In the genomic region with DNA sequence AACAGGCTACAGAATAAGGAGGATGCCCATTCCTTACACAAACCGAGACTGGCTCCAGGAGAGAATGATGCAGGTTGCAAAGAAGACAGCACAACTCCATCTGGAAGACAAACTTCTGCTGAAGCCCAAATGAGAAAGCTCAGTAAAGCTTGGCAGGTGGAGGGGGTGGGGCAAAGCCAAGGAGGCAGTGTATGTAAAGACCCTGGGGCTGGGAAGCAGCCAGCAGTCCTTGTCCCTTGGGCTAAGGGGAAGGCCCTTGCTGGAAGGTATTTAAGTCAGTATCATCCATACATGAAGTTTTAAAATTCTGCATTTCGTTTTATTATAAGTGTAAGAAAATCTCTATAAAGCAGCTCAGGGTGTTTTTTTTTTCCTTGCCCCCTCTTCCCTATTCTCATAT, we compare ENCODE assay signal across 16 mouse cellular contexts.
DNase-seq lines count a peak whose midpoint lies in the region; ATAC-seq and TF ChIP-seq lines count a peak whose summit lies in the region.
"Had no signal": no experiment of that assay in that cellular context is flagged by ENCODE, and none has a peak within 500 bp of the region (broad histone marks: within the 10 kb centered on the region; RNA-seq: fewer than 3 reads in every experiment).

No protein-coding gene starts in this region.

- no peak for ATAC-seq in hindbrain, embryonic 11.5 days (ENCODE audit: low FRiP score)
- ATAC-seq in hindbrain, embryonic 14.5 days (ENCODE audit: low FRiP score), result no peak
- ATAC-seq in midbrain, embryonic 14.5 days (ENCODE audit: low FRiP score, low TSS enrichment), result no peak; the same call in 1 of the 2 replicates
- no peak for ATAC-seq in midbrain, embryonic 11.5 days (ENCODE audit: low FRiP score)
- no peak for ATAC-seq in hindbrain, embryonic 13.5 days (ENCODE audit: low FRiP score)
- ATAC-seq in hindbrain, postnatal 0 days, result no peak
- no peak for ATAC-seq in inflammation-experienced regulatory T-cells, adult 6 months

- H3K36me3 ChIP-seq in hindbrain, embryonic 11.5 days (ENCODE audit: control insufficient read depth, insufficient read depth, low read length), result no peaks in the 10 kb centered on the region
- H3K36me3 ChIP-seq in hindbrain, embryonic 14.5 days (replicated peaks; ENCODE audit: control insufficient read depth, insufficient read depth), result no peaks in the 10 kb centered on the region
- H3K36me3 ChIP-seq in midbrain, embryonic 14.5 days (ENCODE audit: control insufficient read depth, insufficient read depth, low read length), result no peaks in the 10 kb centered on the region
- no peaks in the 10 kb centered on the region for H3K36me3 ChIP-seq in midbrain, embryonic 11.5 days (ENCODE audit: control insufficient read depth, insufficient read depth, low read length)
- H3K36me3 ChIP-seq in hindbrain, embryonic 13.5 days, result no peaks in the 10 kb centered on the region
- H3K36me3 ChIP-seq in hindbrain, postnatal 0 days (ENCODE audit: insufficient read depth, low read length), result no peaks in the 10 kb centered on the region
- H3K36me3 ChIP-seq: embryonic facial prominence, embryonic 12.5 days; heart, embryonic 12.5 days had no signal

- no peak for DNase-seq in hindbrain, embryonic 11.5 days (ENCODE audit: low spot score)
- no peak for DNase-seq in hindbrain, embryonic 14.5 days (ENCODE audit: low spot score)
- DNase-seq in midbrain, embryonic 14.5 days, result no peak
- DNase-seq in midbrain, embryonic 11.5 days (ENCODE audit: low spot score, missing footprints), result no peak
- DNase-seq in hindbrain, postnatal 0 days (ENCODE audit: low spot score), result peak; percentile 35
- no peak for DNase-seq in embryo, embryonic 9.5 days (ENCODE audit: extremely low spot score)
- DNase-seq: adrenal gland, adult 2 months; adrenal gland, postnatal 25 days; cerebellum, adult 18-20 months; cerebellum, adult 9-11 months; gastrocnemius, postnatal 14 days had no signal

- no peaks in the 10 kb centered on the region for H3K27me3 ChIP-seq in hindbrain, embryonic 11.5 days (ENCODE audit: control insufficient read depth, insufficient read depth, low read length)
- no peaks in the 10 kb centered on the region for H3K27me3 ChIP-seq in hindbrain, embryonic 14.5 days (ENCODE audit: control insufficient read depth, insufficient read depth, low read length)
- no peaks in the 10 kb centered on the region for H3K27me3 ChIP-seq in midbrain, embryonic 14.5 days (ENCODE audit: control insufficient read depth, insufficient read depth, low read length)
- no peaks in the 10 kb centered on the region for H3K27me3 ChIP-seq in midbrain, embryonic 11.5 days (ENCODE audit: control insufficient read depth, insufficient read depth, low read length)
- no peaks in the 10 kb centered on the region for H3K27me3 ChIP-seq in hindbrain, embryonic 13.5 days
- H3K27me3 ChIP-seq in hindbrain, postnatal 0 days (ENCODE audit: insufficient read depth, low read length), result 0 out of 2 replicates have a peak, but pooled peaks cover 3% of the 10 kb centered on the region
- H3K27me3 ChIP-seq: embryonic facial prominence, embryonic 12.5 days; heart, embryonic 12.5 days had no signal

- H3K27ac ChIP-seq in hindbrain, embryonic 11.5 days (ENCODE audit: low read depth, low read length), result peak overlapping the region; percentile 2; the same call in 1 of the 2 replicates
- no peak overlapping the region for H3K27ac ChIP-seq in hindbrain, embryonic 14.5 days
- H3K27ac ChIP-seq in midbrain, embryonic 14.5 days (replicated peaks; ENCODE audit: low read depth, low read length), result peak overlapping the region; percentile 78
- no peak overlapping the region for H3K27ac ChIP-seq in midbrain, embryonic 11.5 days (ENCODE audit: low read depth, low read length)
- peak overlapping the region; percentile 78 for H3K27ac ChIP-seq in hindbrain, embryonic 13.5 days
- H3K27ac ChIP-seq in hindbrain, postnatal 0 days, result no peak overlapping the region
- H3K27ac ChIP-seq: embryonic facial prominence, embryonic 12.5 days had no signal

- H3K4me1 ChIP-seq in hindbrain, embryonic 11.5 days (replicated peaks; ENCODE audit: control insufficient read depth, insufficient read depth, low read length), result no peaks in the 10 kb centered on the region
- H3K4me1 ChIP-seq in hindbrain, embryonic 14.5 days (replicated peaks; ENCODE audit: control insufficient read depth, insufficient read depth, low read length), result peaks cover 15% of the 10 kb centered on the region; the same call in 1 of the 2 replicates
- H3K4me1 ChIP-seq in midbrain, embryonic 14.5 days (ENCODE audit: control insufficient read depth, insufficient read depth, low read length), result peaks cover 14% of the 10 kb centered on the region
- H3K4me1 ChIP-seq in midbrain, embryonic 11.5 days (ENCODE audit: control insufficient read depth, insufficient read depth, low read length), result no peaks in the 10 kb centered on the region; the same call in 1 of the 2 replicates
- H3K4me1 ChIP-seq in hindbrain, embryonic 13.5 days (replicated peaks), result peaks cover 25% of the 10 kb centered on the region
- no peaks in the 10 kb centered on the region for H3K4me1 ChIP-seq in hindbrain, postnatal 0 days (ENCODE audit: insufficient read depth, low read length)
- H3K4me1 ChIP-seq: heart, embryonic 12.5 days had no signal

- 81% methylated on average over 2 of the region's 2 CpGs for WGBS in hindbrain, embryonic 11.5 days
- WGBS in hindbrain, embryonic 14.5 days, result 81% methylated on average over 2 of the region's 2 CpGs
- 52% methylated on average over 2 of the region's 2 CpGs for WGBS in midbrain, embryonic 14.5 days
- WGBS in midbrain, embryonic 11.5 days, result 79% methylated on average over 2 of the region's 2 CpGs
- WGBS in hindbrain, embryonic 13.5 days, result 78% methylated on average over 2 of the region's 2 CpGs
- WGBS in hindbrain, postnatal 0 days, result 56% methylated on average over 2 of the region's 2 CpGs

- H3K9ac ChIP-seq in hindbrain, embryonic 11.5 days (ENCODE audit: low read depth, low read length), result no peak overlapping the region
- no peak overlapping the region for H3K9ac ChIP-seq in hindbrain, embryonic 14.5 days
- no peak overlapping the region for H3K9ac ChIP-seq in midbrain, embryonic 14.5 days (replicated peaks; ENCODE audit: low read length)
- H3K9ac ChIP-seq in midbrain, embryonic 11.5 days (ENCODE audit: low read length), result no peak overlapping the region
- H3K9ac ChIP-seq in hindbrain, embryonic 13.5 days, result no peak overlapping the region
- H3K9ac ChIP-seq in hindbrain, postnatal 0 days (replicated peaks; ENCODE audit: low read length), result no peak overlapping the region
- H3K9ac ChIP-seq: embryonic facial prominence, embryonic 12.5 days; forebrain, postnatal 0 days; heart, embryonic 12.5 days had no signal

- TF ChIP-seq CTCF in hindbrain, postnatal 0 days (IDR thresholded peaks at IDR 0.05; ENCODE audit: low read depth), result no peak

- H3K4me3 ChIP-seq in hindbrain, embryonic 11.5 days (ENCODE audit: low read depth, low read length), result no peak overlapping the region
- no peak overlapping the region for H3K4me3 ChIP-seq in hindbrain, embryonic 14.5 days (replicated peaks; ENCODE audit: low read length)
- no peak overlapping the region for H3K4me3 ChIP-seq in midbrain, embryonic 14.5 days (replicated peaks; ENCODE audit: low read depth, low read length)
- H3K4me3 ChIP-seq in midbrain, embryonic 11.5 days (ENCODE audit: low read depth, low read length), result no peak overlapping the region
- H3K4me3 ChIP-seq in hindbrain, embryonic 13.5 days, result no peak overlapping the region
- H3K4me3 ChIP-seq in hindbrain, postnatal 0 days (ENCODE audit: low read length), result no peak overlapping the region
- H3K4me3 ChIP-seq: embryonic facial prominence, embryonic 12.5 days; heart, embryonic 12.5 days had no signal

- H3K4me2 ChIP-seq in hindbrain, embryonic 11.5 days (replicated peaks; ENCODE audit: low read depth, low read length), result no peak overlapping the region
- H3K4me2 ChIP-seq in hindbrain, embryonic 14.5 days (replicated peaks), result no peak overlapping the region
- no peak overlapping the region for H3K4me2 ChIP-seq in midbrain, embryonic 14.5 days (ENCODE audit: low read length)
- H3K4me2 ChIP-seq in midbrain, embryonic 11.5 days, result no peak overlapping the region
- no peak overlapping the region for H3K4me2 ChIP-seq in hindbrain, embryonic 13.5 days
- H3K4me2 ChIP-seq in hindbrain, postnatal 0 days (ENCODE audit: low read depth, low read length), result no peak overlapping the region
- H3K4me2 ChIP-seq: embryonic facial prominence, embryonic 12.5 days; heart, embryonic 12.5 days had no signal

- no peaks in the 10 kb centered on the region for H3K9me3 ChIP-seq in hindbrain, embryonic 11.5 days (ENCODE audit: control insufficient read depth, low read length)
- H3K9me3 ChIP-seq in hindbrain, embryonic 14.5 days (ENCODE audit: control insufficient read depth, low read length), result no peaks in the 10 kb centered on the region
- no peaks in the 10 kb centered on the region for H3K9me3 ChIP-seq in midbrain, embryonic 14.5 days (ENCODE audit: control insufficient read depth, low read length)
- no peaks in the 10 kb centered on the region for H3K9me3 ChIP-seq in midbrain, embryonic 11.5 days (ENCODE audit: control insufficient read depth, low read length)
- no peaks in the 10 kb centered on the region for H3K9me3 ChIP-seq in hindbrain, embryonic 13.5 days
- H3K9me3 ChIP-seq in hindbrain, postnatal 0 days (ENCODE audit: low read length), result no peaks in the 10 kb centered on the region
- H3K9me3 ChIP-seq: embryonic facial prominence, embryonic 12.5 days; heart, embryonic 12.5 days had no signal

Comparison
In these comparisons a context has a peak if more than half of its experiments do, and no peak if none do; other contexts are left out.
1. H3K27ac ChIP-seq: peak in hindbrain, embryonic 11.5 days (single experiment), midbrain, embryonic 14.5 days (single experiment) and hindbrain, embryonic 13.5 days (single experiment); none in hindbrain, embryonic 14.5 days (single experiment), midbrain, embryonic 11.5 days (single experiment) and hindbrain, postnatal 0 days (single experiment).